ENCODE assay signal across 8 mouse cellular contexts in genomic region chr15:27850904-27851303, GRCm38 (mm10).
DNase-seq lines count a peak whose midpoint lies in the region; TF ChIP-seq lines count a peak whose summit lies in the region.

No protein-coding gene starts in this region.

- no peak for TF ChIP-seq EP300 in ES-Bruce4 (IDR thresholded peaks at IDR 0.05; ENCODE audit: insufficient read depth, low read depth, low read length)

- H3K36me3 ChIP-seq in ES-Bruce4 (ENCODE audit: control insufficient read depth, insufficient read depth, low read length, poor library complexity, severe bottlenecking), result no peaks in the 10 kb centered on the region

- peak; percentile 62 for TF ChIP-seq CTCF in layer of hippocampus, adult 2 months (conservative IDR thresholded peaks at IDR 0.05)
- TF ChIP-seq CTCF in ES-Bruce4 (IDR thresholded peaks at IDR 0.05; ENCODE audit: low read depth, low read length), result peak; percentile 89

- no peak for TF ChIP-seq POLR2A in ES-Bruce4 (IDR thresholded peaks at IDR 0.05; ENCODE audit: insufficient read depth, low read length)

- no peak overlapping the region for H3K4me3 ChIP-seq in layer of hippocampus, adult 2 months
- 0 out of 2 replicates have a peak overlapping the region, but pooled peaks have one; percentile 4 for H3K4me3 ChIP-seq in ES-Bruce4 (ENCODE audit: low read depth, low read length)

- no peak for DNase-seq in layer of hippocampus, adult 2 months (ENCODE audit: low spot score in 2 of 2)
- DNase-seq in layer of hippocampus, postnatal 14 days (ENCODE audit: low spot score in 2 of 2), result no peak
- DNase-seq in adrenal gland, postnatal 14 days, result peak; percentile 71
- peak; percentile 16 for DNase-seq in fibroblast of lung, adult 2 months (ENCODE audit: low read depth)
- peak; percentile 43 for DNase-seq in lung, postnatal 36 days
- no peak for DNase-seq in frontal cortex, postnatal 25 days (ENCODE audit: low spot score in 2 of 2)
- no peak for DNase-seq in thymus, postnatal 10 days (ENCODE audit: low spot score in 2 of 2)

- H3K27me3 ChIP-seq in ES-Bruce4 (ENCODE audit: control insufficient read depth, insufficient read depth, low read length, poor library complexity, severe bottlenecking), result no peaks in the 10 kb centered on the region

- no peaks in the 10 kb centered on the region for H3K4me1 ChIP-seq in ES-Bruce4 (ENCODE audit: control insufficient read depth, insufficient read depth, low read length)

- H3K9me3 ChIP-seq in ES-Bruce4 (replicated peaks; ENCODE audit: control insufficient read depth, insufficient read depth, low read length, poor library complexity, severe bottlenecking), result no peaks in the 10 kb centered on the region

- no peak overlapping the region for H3K9ac ChIP-seq in ES-Bruce4 (ENCODE audit: low read depth, poor library complexity, severe bottlenecking)

- no peak overlapping the region; the same call in 1 of the 2 replicates for H3K27ac ChIP-seq in layer of hippocampus, adult 2 months
- no peak overlapping the region for H3K27ac ChIP-seq in ES-Bruce4 (ENCODE audit: insufficient read depth, low read length)

Comparison
In these comparisons a context has a peak if more than half of its experiments do, and no peak if none do; other contexts are left out.
1. DNase-seq: peak in adrenal gland, postnatal 14 days (single experiment), fibroblast of lung, adult 2 months (single experiment) and lung, postnatal 36 days (single experiment); none in layer of hippocampus, adult 2 months (0 of 2), layer of hippocampus, postnatal 14 days (0 of 2), frontal cortex, postnatal 25 days (0 of 2) and thymus, postnatal 10 days (0 of 2).